In genomic region chr7:100458153-100458552, GRCm38 (mm10) we compare ENCODE assay signal across 14 mouse cellular contexts. TPM values are rescaled to one million over a fixed set of nuclear protein-coding genes. Genes with fewer than 3 reads are reported as not detected.
A peak's percentile ranks its signal among the peaks of the same experiment; 100 is the strongest.
DNase-seq lines count a peak whose midpoint lies in the region; ATAC-seq lines count a peak whose summit lies in the region.
"Had no signal": no experiment of that assay in that cellular context is flagged by ENCODE, and none has a peak within 500 bp of the region (broad histone marks: within the 10 kb centered on the region; RNA-seq: fewer than 3 reads in every experiment).

No protein-coding gene starts in this region.

- DNase-seq in spleen, adult 12 weeks (ENCODE audit: low spot score) = peak; percentile 48
- DNase-seq in spleen, adult 18-20 months = no peak
- peak; percentile 32 for DNase-seq in heart, postnatal 4 days
- no peak for DNase-seq in MN1 (ENCODE audit: low spot score)
- DNase-seq in adrenal gland, adult (ENCODE audit: inconsistent age in 2 of 2, low spot score in 1 of 2) = no peak
- no peak for DNase-seq in retina, embryonic 14.5 days (ENCODE audit: low spot score)
- DNase-seq: adrenal gland, postnatal 10 days; cerebellum, postnatal 36 days; kidney, adult 9 months; midbrain, embryonic 14.5 days; thymus, postnatal 25 days had no signal

- ATAC-seq in megakaryocyte progenitor cell, adult 5-6 weeks (replicated peaks; ENCODE audit: poor library complexity) = peak; percentile 81
- ATAC-seq: forebrain, embryonic 14.5 days had no signal

RNA-seq across cellular contexts. Expression of gene Ucp3, which starts 14.6 kb away (rescaled TPM):
- 10 to 100 TPM; 15.2 to 16.5 TPM for total RNA-seq in heart, postnatal 4 days (2021)
- 0.15 TPM in 1 of 2 replicates, not detected in the other for total RNA-seq in megakaryocyte progenitor cell, adult 5-6 weeks (2015)
- not detected in 2 replicates for total RNA-seq in megakaryocyte progenitor cell, adult 5-6 weeks (2017)
- total RNA-seq: CH12.LX had no signal

RNA-seq across cellular contexts. Expression of gene Ucp2, which starts 35.0 kb away (rescaled TPM):
- 100 to 1,000 TPM; 338 to 355 TPM for total RNA-seq in heart, postnatal 4 days (2021)
- total RNA-seq in megakaryocyte progenitor cell, adult 5-6 weeks (2015) = 208 and 232 TPM in 2 replicates
- 90.4 and 97.3 TPM in 2 replicates for total RNA-seq in megakaryocyte progenitor cell, adult 5-6 weeks (2017)

RNA-seq across cellular contexts. Expression of gene Dnajb13, which starts 56.6 kb away (rescaled TPM):
- total RNA-seq in heart, postnatal 4 days (2021) = not detected
- not detected in 2 replicates for total RNA-seq in megakaryocyte progenitor cell, adult 5-6 weeks (2015)
- total RNA-seq in megakaryocyte progenitor cell, adult 5-6 weeks (2017) = 0.17 TPM in 1 of 2 replicates, not detected in the other

Comparison
In these comparisons a context has a peak if more than half of its experiments do, and no peak if none do; other contexts are left out.
1. DNase-seq: peak in spleen, adult 12 weeks (single experiment) and heart, postnatal 4 days (single experiment); none in spleen, adult 18-20 months (0 of 2), MN1 (single experiment), adrenal gland, adult (0 of 2) and retina, embryonic 14.5 days (single experiment).
2. RNA of gene Ucp3, which starts 14.6 kb away (total RNA-seq): 15.2 to 16.5 TPM in heart, postnatal 4 days; 0.15 TPM in megakaryocyte progenitor cell, adult 5-6 weeks; every median in the first group is over 10 times any median in the second.